ENCODE assay signal across 9 mouse cellular contexts in the genomic region with DNA sequence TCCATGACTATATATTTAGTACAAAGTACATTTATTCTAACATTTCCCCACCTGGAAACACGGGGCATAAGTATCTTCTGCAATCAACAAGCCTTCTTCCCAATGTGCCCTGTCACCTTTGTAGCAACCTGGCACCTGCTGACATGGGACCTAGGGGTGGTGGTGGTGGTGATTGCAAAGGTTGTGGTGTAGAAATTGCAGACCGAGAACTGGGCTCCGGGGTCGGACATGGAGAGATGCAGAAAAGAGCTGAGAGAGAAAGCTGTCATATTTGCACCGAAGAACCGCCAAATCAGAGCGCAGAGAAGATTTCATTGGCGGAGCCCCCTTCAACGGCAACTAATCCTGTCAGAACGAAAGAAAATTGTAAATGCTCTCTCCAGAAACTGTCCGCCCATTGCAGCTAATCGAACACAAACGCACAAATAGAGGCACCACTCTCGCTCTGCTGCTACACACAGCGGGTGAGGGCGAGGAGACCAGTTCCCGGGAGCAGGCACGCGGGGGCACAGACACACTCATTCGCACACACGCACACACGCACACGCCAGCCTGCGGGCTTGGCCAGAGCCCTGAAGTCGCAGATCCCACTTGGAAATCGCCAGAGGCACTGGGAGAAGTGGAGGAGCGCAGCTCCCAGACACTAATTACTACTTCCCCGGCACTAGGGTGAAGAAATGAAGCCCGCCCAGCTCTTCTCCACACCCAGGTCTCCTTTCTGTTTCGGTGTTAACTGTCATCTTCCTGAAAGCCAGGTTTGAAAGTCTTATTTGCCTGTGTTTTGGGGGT. TPM values are rescaled to one million over a fixed set of nuclear protein-coding genes. Genes with fewer than 3 reads are reported as not detected.
DNase-seq lines count a peak whose midpoint lies in the region; ATAC-seq and TF ChIP-seq lines count a peak whose summit lies in the region.
"Had no signal": no experiment of that assay in that cellular context is flagged by ENCODE, and none has a peak within 500 bp of the region (broad histone marks: within the 10 kb centered on the region; RNA-seq: fewer than 3 reads in every experiment).

A gene (plus strand): TSS at position 473 of the 789 bp plus-strand sequence.

- H3K9ac ChIP-seq in hindbrain, postnatal 0 days (replicated peaks; ENCODE audit: low read length): peak within 1 kb of the TSS; percentile 51
- no peak within 1 kb of the TSS for H3K9ac ChIP-seq in liver, embryonic 14.5 days (replicated peaks)

- no peaks in the 10 kb centered on the region for H3K4me1 ChIP-seq in bone marrow, adult 2 months (ENCODE audit: control insufficient read depth, insufficient read depth, low read length)
- peaks cover 5% of the 10 kb centered on the region; the same call in 1 of the 2 replicates for H3K4me1 ChIP-seq in hindbrain, postnatal 0 days (ENCODE audit: insufficient read depth, low read length)
- H3K4me1 ChIP-seq in liver, embryonic 14.5 days (replicated peaks; ENCODE audit: control insufficient read depth in 2 of 2, insufficient read depth in 2 of 2, low read length in 1 of 2): no peaks in the 10 kb centered on the region

- H3K4me3 ChIP-seq in bone marrow, adult 2 months (replicated peaks; ENCODE audit: control insufficient read depth, low read depth, low read length): peak within 1 kb of the TSS; percentile 4
- peak within 1 kb of the TSS; percentile 48 for H3K4me3 ChIP-seq in hindbrain, postnatal 0 days (ENCODE audit: low read length)
- H3K4me3 ChIP-seq in liver, embryonic 14.5 days (ENCODE audit: insufficient read depth in 1 of 2, low read depth in 2 of 2, low read length in 2 of 2): peak within 1 kb of the TSS; percentile 34 to 53

- no peak for TF ChIP-seq EP300 in liver, embryonic 14.5 days (IDR thresholded peaks at IDR 0.05; ENCODE audit: low read depth)

- H3K4me2 ChIP-seq in hindbrain, postnatal 0 days (ENCODE audit: low read depth, low read length): peak within 1 kb of the TSS; percentile 86
- H3K4me2 ChIP-seq in liver, embryonic 14.5 days (ENCODE audit: low read depth): peak within 1 kb of the TSS; percentile 54

- no peak within 1 kb of the TSS for H3K27ac ChIP-seq in bone marrow, adult 2 months (ENCODE audit: control insufficient read depth, insufficient read depth, low read depth, low read length, poor library complexity)
- peak within 1 kb of the TSS; percentile 41; the same call in 1 of the 2 replicates for H3K27ac ChIP-seq in hindbrain, postnatal 0 days
- no peak within 1 kb of the TSS for H3K27ac ChIP-seq in liver, embryonic 14.5 days

- no peak for TF ChIP-seq CTCF in bone marrow, adult 2 months (IDR thresholded peaks at IDR 0.05; ENCODE audit: control insufficient read depth, insufficient read depth, low read length)
- no peak for TF ChIP-seq CTCF in hindbrain, postnatal 0 days (IDR thresholded peaks at IDR 0.05; ENCODE audit: low read depth)
- no peak for TF ChIP-seq CTCF in liver, embryonic 14.5 days (IDR thresholded peaks at IDR 0.05; ENCODE audit: low read depth)

- TF ChIP-seq POLR2A in bone marrow, adult 2 months (IDR thresholded peaks at IDR 0.05; ENCODE audit: borderline replicate concordance, control insufficient read depth, low read depth, low read length): no peak

- 4% methylated on average over 30 of the region's 30 CpGs for WGBS in bone marrow, adult 2 months
- 3% methylated on average over 30 of the region's 30 CpGs for WGBS in hindbrain, postnatal 0 days
- whole genome bisulfite sequencing in liver, embryonic 14.5 days (ENCODE audit: insufficient replicate concordance): 5% methylated on average over 30 of the region's 30 CpGs

- no peaks in the 10 kb centered on the region for H3K36me3 ChIP-seq in hindbrain, postnatal 0 days (ENCODE audit: insufficient read depth, low read length)
- H3K36me3 ChIP-seq in liver, embryonic 14.5 days (replicated peaks; ENCODE audit: control insufficient read depth, insufficient read depth, low read depth): no peaks in the 10 kb centered on the region

- H3K27me3 ChIP-seq in hindbrain, postnatal 0 days (ENCODE audit: insufficient read depth, low read length): peaks cover 7% of the 10 kb centered on the region; the same call in 1 of the 2 replicates
- peaks cover 13% of the 10 kb centered on the region for H3K27me3 ChIP-seq in liver, embryonic 14.5 days (ENCODE audit: control insufficient read depth, insufficient read depth, low read length)

- H3K9me3 ChIP-seq in hindbrain, postnatal 0 days (ENCODE audit: low read length): no peaks in the 10 kb centered on the region
- no peaks in the 10 kb centered on the region for H3K9me3 ChIP-seq in liver, embryonic 14.5 days (ENCODE audit: control insufficient read depth, low read length)

- peak; percentile 42; the same call in 1 of the 2 replicates for ATAC-seq in cerebellum, adult (ENCODE audit: insufficient number of reproducible peaks, low FRiP score, low TSS enrichment)
- peak; percentile 71 for ATAC-seq in hindbrain, postnatal 0 days
- ATAC-seq in liver, embryonic 14.5 days (ENCODE audit: insufficient read depth): no peak

- DNase-seq in cerebellum, adult 9-11 months: no peak
- peak; percentile 17 to 32 for DNase-seq in frontal cortex, postnatal 10 days (ENCODE audit: low spot score in 2 of 2)
- peak; percentile 76 for DNase-seq in hindbrain, postnatal 0 days (ENCODE audit: low spot score)
- no peak for DNase-seq in liver, embryonic 14.5 days (ENCODE audit: low read depth in 3 of 3, low spot score in 3 of 3)
- peak; percentile 23 for DNase-seq in retina, postnatal 7 days (ENCODE audit: low read depth, low spot score)
- DNase-seq in urinary bladder, adult 18-20 months (ENCODE audit: low spot score in 2 of 2): no peak

RNA-seq across cellular contexts. Expression of the gene that starts here (rescaled TPM):
- polyA plus RNA-seq in bone marrow, adult 2 months (2011; ENCODE audit: insufficient read depth, insufficient read length, low replicate concordance, missing spikeins): not detected in 2 replicates
- total RNA-seq in hindbrain, postnatal 0 days (2014; rRNA removed): 15.9 and 16.6 TPM in 2 replicates
- 8.3 and 8.9 TPM in 2 replicates for polyA plus RNA-seq in hindbrain, postnatal 0 days (2015; fragmentation: Nextera tagmentation; extraction: Ambion mirVana)
- polyA plus RNA-seq in liver, embryonic 14.5 days (2012; rRNA removed): 0.13 and 0.17 TPM in 2 replicates
- 0.42 and 0.43 TPM in 2 replicates for polyA plus RNA-seq in liver, embryonic 14.5 days (2014; fragmentation: Nextera tagmentation; extraction: Ambion mirVana)
- polyA plus RNA-seq: C2C12 had no signal

Comparison
In these comparisons a context has a peak if more than half of its experiments do, and no peak if none do; other contexts are left out.
1. DNase-seq: peak in frontal cortex, postnatal 10 days (2 of 2), hindbrain, postnatal 0 days (single experiment) and retina, postnatal 7 days (single experiment); none in cerebellum, adult 9-11 months (single experiment), liver, embryonic 14.5 days (0 of 3) and urinary bladder, adult 18-20 months (0 of 2).
2. Peak in every context shown above with its lines, with median percentiles within 50 percentile points of each other: H3K4me3 ChIP-seq.